Mouse (Mus musculus) liver, adult 2 months (tissue): Measurements from ENCODE around the gene Lmo7.

Experiments
- CTCF ChIP-seq: fragments of 200-500 bp; IDR thresholded peaks from 2 replicates; pipeline ENCODE4 v1.5.1; 2011; ENCODE audit warnings: low read depth, low read length, control low read depth
- POLR2A ChIP-seq: fragments of 200-500 bp; IDR thresholded peaks from 2 replicates; pipeline ENCODE4 v1.6.1; 2011; ENCODE audit warnings: low read length, control low read depth; ENCODE audit not compliant: insufficient read depth; ENCODE audit errors: extremely low read depth

DNA sequence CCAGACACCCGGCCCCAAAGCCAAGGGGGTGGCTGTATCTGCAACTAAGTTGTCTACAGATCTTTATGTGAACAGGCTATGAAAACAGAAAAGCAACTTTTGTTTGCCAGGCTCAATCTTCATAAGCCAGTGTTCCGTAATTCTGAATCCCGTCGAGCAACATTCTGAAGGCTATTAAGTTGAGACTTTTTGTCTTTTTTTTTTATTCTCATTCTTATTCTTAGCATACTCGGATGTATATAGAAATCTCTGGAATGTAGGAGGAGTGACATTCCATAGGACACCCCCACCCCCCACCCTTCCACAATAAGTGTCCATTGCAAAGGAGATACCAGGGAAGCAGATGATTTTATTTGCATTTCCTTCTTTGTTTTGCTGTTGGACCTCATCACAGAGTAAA, 76.3 kb downstream of the Lmo7 start:
- no peak for TF ChIP-seq POLR2A
- no peak for TF ChIP-seq CTCF
